Mouse (Mus musculus): ENCODE measurements at regions not wholly inside any gene's neighbourhood (a gene's known extent, or its start where the extent isn't known, plus 50 kb on each side); places are given as distances from the start of the nearest gene placed in this dataset.
A peak's percentile ranks its signal among the peaks of the same experiment; 100 is the strongest.

DNA sequence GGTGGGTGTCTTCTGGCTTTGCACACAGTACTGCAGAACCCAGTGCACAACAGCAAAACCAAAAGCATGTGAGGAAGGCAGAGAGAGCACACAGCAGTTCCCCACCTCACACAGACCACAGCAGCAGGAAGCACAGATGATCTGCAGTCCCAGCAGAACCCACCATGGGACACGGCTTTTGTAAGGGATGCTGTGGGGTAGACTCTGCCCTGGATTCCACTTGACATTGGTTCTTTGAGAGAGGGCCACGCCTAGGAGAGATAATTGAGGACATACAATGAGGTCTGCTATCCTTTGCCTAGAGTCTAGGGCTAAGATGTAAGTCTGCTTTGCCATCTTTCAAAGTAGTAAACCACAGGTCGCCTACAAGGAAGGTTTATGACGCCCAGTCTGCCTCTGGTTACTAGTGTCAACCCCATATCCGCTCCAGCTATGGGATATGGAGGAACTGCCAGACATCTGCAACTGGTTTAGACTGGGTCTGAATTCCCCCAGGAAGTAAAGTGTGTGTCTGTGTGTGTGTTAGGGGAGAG lies 89.3 kb upstream of the Tnfaip3 start:
- H3K9me3 ChIP-seq (replicated peaks; ENCODE audit: control insufficient read depth, low read length), result no peaks in the 10 kb centered on the region
- peak; percentile 76 for DNase-seq (ENCODE audit: low spot score)
- no peaks in the 10 kb centered on the region for H3K4me1 ChIP-seq (ENCODE audit: control insufficient read depth, insufficient read depth, low read length)
- 45% methylated on average over 5 of the region's 5 CpGs for WGBS
- H3K4me2 ChIP-seq (ENCODE audit: low read depth, low read length), result no peak overlapping the region
- no peak overlapping the region for H3K4me3 ChIP-seq (ENCODE audit: low read depth, low read length)
- H3K27me3 ChIP-seq (ENCODE audit: control insufficient read depth, insufficient read depth, low read length), result no peaks in the 10 kb centered on the region
- H3K27ac ChIP-seq (replicated peaks; ENCODE audit: low read depth, low read length), result peak overlapping the region; percentile 67
- no peak overlapping the region for H3K9ac ChIP-seq (replicated peaks; ENCODE audit: low read length)
- 0 out of 2 replicates have a peak, but pooled peaks have one; percentile 56 for ATAC-seq (replicated peaks; ENCODE audit: insufficient number of reproducible peaks, low FRiP score, low TSS enrichment, low read depth)
- no peaks in the 10 kb centered on the region for H3K36me3 ChIP-seq (replicated peaks; ENCODE audit: control insufficient read depth, insufficient read depth, low read depth, low read length)

DNA sequence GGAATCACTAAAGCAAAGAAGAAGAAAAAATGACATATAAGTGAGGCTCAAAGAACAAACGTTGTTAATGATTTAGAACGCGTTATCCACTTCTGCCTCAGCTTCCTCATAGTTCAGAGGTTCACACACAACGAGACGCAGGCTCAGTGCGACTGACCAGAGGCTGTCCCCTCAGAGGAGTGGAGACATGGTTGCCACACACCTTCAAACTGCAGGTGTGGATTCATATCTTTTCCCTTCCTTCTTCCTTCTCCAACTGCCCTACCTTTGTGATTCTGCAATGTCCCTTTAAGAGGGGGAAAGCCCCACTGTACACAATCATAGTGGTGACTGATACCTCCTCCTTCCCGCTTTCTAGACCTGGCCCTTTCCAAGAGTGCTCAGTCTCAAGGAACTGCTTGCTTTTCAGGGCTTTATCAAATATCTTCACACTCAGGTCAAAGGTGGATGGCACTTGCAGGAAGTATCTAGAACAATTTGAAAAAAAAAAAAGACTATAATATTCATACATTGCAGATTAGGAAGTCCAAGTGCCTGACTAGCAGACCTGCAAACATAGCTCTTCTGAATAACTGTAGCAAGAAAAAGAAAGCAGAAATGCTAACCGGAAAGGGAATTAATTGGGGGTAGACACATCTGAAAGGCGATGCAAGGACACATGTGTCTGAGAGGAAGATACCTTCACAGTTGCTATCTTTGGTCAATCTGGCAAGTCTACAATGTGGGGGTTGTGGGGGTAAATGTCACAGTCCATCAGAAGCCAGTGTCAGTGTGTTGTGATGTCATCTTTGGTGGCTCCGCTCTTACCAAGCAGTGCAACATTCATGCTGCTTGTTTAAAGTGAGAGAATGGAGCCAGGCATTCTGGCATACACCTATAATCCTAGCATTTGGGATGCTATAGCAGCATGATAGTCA lies 84.2 kb upstream of the Tnfaip3 start:
- Histone ChIP-seq H3K4me2 (ENCODE audit: low read depth, low read length) (no peak overlapping the region), H3K4me1 (ENCODE audit: control insufficient read depth, insufficient read depth, low read length) (no peaks in the 10 kb centered on the region), H3K9ac (replicated peaks; ENCODE audit: low read length) (no peak overlapping the region), H3K27ac (replicated peaks; ENCODE audit: low read depth, low read length) (no peak overlapping the region), H3K4me3 (ENCODE audit: low read depth, low read length) (no peak overlapping the region), H3K36me3 (replicated peaks; ENCODE audit: control insufficient read depth, insufficient read depth, low read depth, low read length) (no peaks in the 10 kb centered on the region), H3K27me3 (ENCODE audit: control insufficient read depth, insufficient read depth, low read length) (no peaks in the 10 kb centered on the region), H3K9me3 (replicated peaks; ENCODE audit: control insufficient read depth, low read length) (no peaks in the 10 kb centered on the region)
- no peak for ATAC-seq (replicated peaks; ENCODE audit: insufficient number of reproducible peaks, low FRiP score, low TSS enrichment, low read depth)
- 89% methylated on average over 10 of the region's 10 CpGs for WGBS
- DNase-seq (ENCODE audit: low spot score), result no peak

DNA sequence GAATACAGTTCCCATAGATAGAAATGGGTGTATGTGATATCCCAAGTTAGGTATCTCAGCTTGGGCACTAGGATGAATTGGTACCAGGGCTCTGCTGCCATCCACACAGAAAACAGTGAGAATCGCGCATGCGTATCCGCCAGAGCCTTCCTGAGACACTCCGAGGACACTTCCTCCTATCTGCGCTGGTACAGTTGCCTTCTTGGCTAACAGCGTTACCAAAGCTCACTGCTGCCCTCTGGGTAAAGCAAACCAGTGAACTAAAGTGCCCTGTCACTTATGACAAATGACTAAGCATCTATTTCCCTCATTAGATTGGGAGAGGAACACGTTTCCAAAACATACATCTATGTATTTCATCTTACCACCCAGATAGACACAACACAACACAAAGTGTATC lies 78.8 kb upstream of the Tnfaip3 start:
- H3K4me1 ChIP-seq (ENCODE audit: control insufficient read depth, insufficient read depth, low read length), result no peaks in the 10 kb centered on the region
- H3K27ac ChIP-seq (replicated peaks; ENCODE audit: low read depth, low read length), result no peak overlapping the region
- H3K9ac ChIP-seq (replicated peaks; ENCODE audit: low read length), result no peak overlapping the region
- ATAC-seq (replicated peaks; ENCODE audit: insufficient number of reproducible peaks, low FRiP score, low TSS enrichment, low read depth) (no peak), DNase-seq (ENCODE audit: low spot score) (no peak)
- H3K36me3 ChIP-seq (replicated peaks; ENCODE audit: control insufficient read depth, insufficient read depth, low read depth, low read length), result no peaks in the 10 kb centered on the region
- 52% methylated on average over 8 of the region's 8 CpGs for whole genome bisulfite sequencing
- H3K27me3 ChIP-seq (ENCODE audit: control insufficient read depth, insufficient read depth, low read length), result no peaks in the 10 kb centered on the region
- H3K4me2 ChIP-seq (ENCODE audit: low read depth, low read length), result no peak overlapping the region
- H3K9me3 ChIP-seq (replicated peaks; ENCODE audit: control insufficient read depth, low read length), result no peaks in the 10 kb centered on the region
- no peak overlapping the region for H3K4me3 ChIP-seq (ENCODE audit: low read depth, low read length)

DNA sequence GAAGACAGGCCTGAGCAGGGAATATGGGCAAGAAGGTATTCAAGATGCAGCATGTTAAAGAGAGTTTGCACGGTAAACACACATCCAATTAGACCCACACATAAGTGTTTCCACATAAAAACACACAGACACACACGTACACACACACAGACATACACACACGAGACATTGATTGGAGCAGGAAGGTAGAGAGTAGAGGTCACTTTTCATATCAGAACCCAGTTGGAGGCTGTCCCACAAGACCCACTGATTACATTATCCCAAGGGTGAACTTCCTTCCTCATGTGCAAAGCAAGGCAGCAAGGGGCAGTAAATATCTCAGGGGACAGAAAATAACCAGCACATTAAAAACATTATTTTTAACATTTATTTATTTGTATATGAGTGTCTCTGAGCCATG lies 78.2 kb upstream of the Tnfaip3 start:
- Histone ChIP-seq H3K9ac (replicated peaks; ENCODE audit: low read length) (no peak overlapping the region), H3K9me3 (replicated peaks; ENCODE audit: control insufficient read depth, low read length) (no peaks in the 10 kb centered on the region), H3K4me1 (ENCODE audit: control insufficient read depth, insufficient read depth, low read length) (no peaks in the 10 kb centered on the region), H3K36me3 (replicated peaks; ENCODE audit: control insufficient read depth, insufficient read depth, low read depth, low read length) (no peaks in the 10 kb centered on the region), H3K4me3 (ENCODE audit: low read depth, low read length) (no peak overlapping the region), H3K4me2 (ENCODE audit: low read depth, low read length) (no peak overlapping the region), H3K27me3 (ENCODE audit: control insufficient read depth, insufficient read depth, low read length) (no peaks in the 10 kb centered on the region), H3K27ac (replicated peaks; ENCODE audit: low read depth, low read length) (no peak overlapping the region)
- no peak for ATAC-seq (replicated peaks; ENCODE audit: insufficient number of reproducible peaks, low FRiP score, low TSS enrichment, low read depth)
- 83% methylated on average over 3 of the region's 3 CpGs for WGBS
- no peak for DNase-seq (ENCODE audit: low spot score)

DNA sequence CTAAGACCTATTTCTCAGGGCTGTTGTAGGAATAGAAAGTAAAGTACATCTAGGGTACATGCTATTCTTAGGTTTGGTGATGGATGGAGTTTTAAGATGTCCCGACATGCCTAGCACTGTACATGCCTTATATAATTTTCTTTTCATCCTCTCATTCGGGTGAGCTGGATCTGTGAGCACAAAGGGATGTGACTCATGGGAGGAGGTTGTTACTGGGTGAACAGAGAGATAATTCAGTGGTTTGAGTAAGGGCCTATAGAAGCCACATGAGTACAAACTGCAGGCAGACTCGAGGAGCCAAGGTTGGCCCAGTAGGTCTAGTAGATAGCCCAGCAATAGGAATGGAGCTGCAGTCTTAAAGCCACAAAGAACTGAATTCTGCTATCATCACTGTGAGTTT lies 76.5 kb upstream of the Tnfaip3 start:
- ATAC-seq (replicated peaks; ENCODE audit: insufficient number of reproducible peaks, low FRiP score, low TSS enrichment, low read depth) (no peak), DNase-seq (ENCODE audit: low spot score) (no peak)
- 85% methylated on average over 3 of the region's 3 CpGs for WGBS
- Histone ChIP-seq H3K4me2 (ENCODE audit: low read depth, low read length) (no peak overlapping the region), H3K4me1 (ENCODE audit: control insufficient read depth, insufficient read depth, low read length) (no peaks in the 10 kb centered on the region), H3K9ac (replicated peaks; ENCODE audit: low read length) (no peak overlapping the region), H3K9me3 (replicated peaks; ENCODE audit: control insufficient read depth, low read length) (no peaks in the 10 kb centered on the region), H3K27ac (replicated peaks; ENCODE audit: low read depth, low read length) (no peak overlapping the region), H3K36me3 (replicated peaks; ENCODE audit: control insufficient read depth, insufficient read depth, low read depth, low read length) (no peaks in the 10 kb centered on the region), H3K4me3 (ENCODE audit: low read depth, low read length) (no peak overlapping the region), H3K27me3 (ENCODE audit: control insufficient read depth, insufficient read depth, low read length) (no peaks in the 10 kb centered on the region)

DNA sequence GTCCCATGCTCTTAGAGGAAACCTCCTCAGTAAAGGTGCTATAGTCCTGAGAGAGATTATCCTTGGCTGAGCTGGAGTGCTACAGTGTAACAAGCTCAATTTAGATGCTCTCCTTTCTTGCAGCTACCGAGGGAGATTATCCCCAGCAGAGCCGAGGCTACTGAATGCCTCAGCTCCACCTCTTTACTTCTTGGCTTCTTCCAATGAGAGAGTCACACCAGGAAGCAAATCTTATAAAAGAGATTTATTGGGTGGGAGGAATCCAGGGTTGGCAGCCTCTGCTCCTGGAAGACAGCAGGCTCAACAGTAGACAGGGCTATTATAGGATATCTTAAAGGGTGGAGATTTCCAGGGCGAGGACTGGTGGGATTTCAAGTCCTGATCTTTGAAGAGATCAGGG lies 75.7 kb upstream of the Tnfaip3 start:
- Histone ChIP-seq H3K9me3 (replicated peaks; ENCODE audit: control insufficient read depth, low read length) (no peaks in the 10 kb centered on the region), H3K4me3 (ENCODE audit: low read depth, low read length) (no peak overlapping the region), H3K36me3 (replicated peaks; ENCODE audit: control insufficient read depth, insufficient read depth, low read depth, low read length) (no peaks in the 10 kb centered on the region), H3K27ac (replicated peaks; ENCODE audit: low read depth, low read length) (no peak overlapping the region), H3K4me1 (ENCODE audit: control insufficient read depth, insufficient read depth, low read length) (no peaks in the 10 kb centered on the region), H3K4me2 (ENCODE audit: low read depth, low read length) (no peak overlapping the region), H3K9ac (replicated peaks; ENCODE audit: low read length) (no peak overlapping the region), H3K27me3 (ENCODE audit: control insufficient read depth, insufficient read depth, low read length) (no peaks in the 10 kb centered on the region)
- ATAC-seq (replicated peaks; ENCODE audit: insufficient number of reproducible peaks, low FRiP score, low TSS enrichment, low read depth), result no peak
- no peak for DNase-seq (ENCODE audit: low spot score)
- WGBS, result 48% methylated on average over 3 of the region's 3 CpGs

DNA sequence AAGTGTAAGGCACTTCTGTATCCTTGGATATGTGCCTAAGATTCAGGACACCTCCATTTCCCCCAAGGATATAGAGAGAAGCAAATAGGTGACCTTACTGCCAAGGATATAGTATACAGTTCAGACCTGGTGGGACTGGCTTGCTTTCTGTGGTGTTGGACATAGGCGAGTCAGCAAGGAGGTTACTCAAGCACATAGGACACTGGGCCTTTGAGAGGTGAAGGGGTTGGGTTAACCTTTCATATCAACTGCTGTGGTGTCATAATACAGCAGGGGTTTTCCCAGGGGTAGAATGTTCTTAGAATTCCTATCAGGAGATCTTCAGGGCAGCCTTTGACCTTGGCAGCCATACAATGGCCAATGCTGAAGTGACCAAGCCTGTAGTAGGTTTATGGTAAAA lies 71.5 kb upstream of the Tnfaip3 start:
- Histone ChIP-seq H3K4me1 (ENCODE audit: control insufficient read depth, insufficient read depth, low read length) (no peaks in the 10 kb centered on the region), H3K4me2 (ENCODE audit: low read depth, low read length) (no peak overlapping the region), H3K27ac (replicated peaks; ENCODE audit: low read depth, low read length) (no peak overlapping the region), H3K9me3 (replicated peaks; ENCODE audit: control insufficient read depth, low read length) (no peaks in the 10 kb centered on the region), H3K27me3 (ENCODE audit: control insufficient read depth, insufficient read depth, low read length) (no peaks in the 10 kb centered on the region), H3K4me3 (ENCODE audit: low read depth, low read length) (no peak overlapping the region), H3K9ac (replicated peaks; ENCODE audit: low read length) (no peak overlapping the region), H3K36me3 (replicated peaks; ENCODE audit: control insufficient read depth, insufficient read depth, low read depth, low read length) (no peaks in the 10 kb centered on the region)
- ATAC-seq (replicated peaks; ENCODE audit: insufficient number of reproducible peaks, low FRiP score, low TSS enrichment, low read depth), result no peak
- no peak for DNase-seq (ENCODE audit: low spot score)
- WGBS, result 84% methylated on average over 1 of the region's 1 CpGs

DNA sequence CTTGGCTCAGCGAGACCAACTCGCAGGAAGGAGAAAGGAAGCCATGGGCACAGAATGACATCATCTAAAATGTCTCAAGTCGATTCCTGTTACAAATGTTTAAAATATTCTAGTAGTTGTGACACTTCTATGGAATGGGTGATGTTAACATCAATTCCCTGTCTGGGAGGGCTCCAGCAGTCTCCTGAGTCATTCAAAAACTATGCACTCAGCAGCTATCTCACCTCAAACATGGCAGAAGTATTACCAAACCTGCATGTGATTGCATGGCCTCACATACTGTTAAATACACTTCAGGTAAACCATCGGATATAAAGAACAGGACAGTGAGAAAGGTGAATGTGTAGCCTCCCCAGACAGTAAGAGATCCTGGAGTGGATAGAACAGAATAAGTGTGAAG lies 66.7 kb upstream of the Tnfaip3 start:
- Histone ChIP-seq H3K27me3 (ENCODE audit: control insufficient read depth, insufficient read depth, low read length) (no peaks in the 10 kb centered on the region), H3K9me3 (replicated peaks; ENCODE audit: control insufficient read depth, low read length) (no peaks in the 10 kb centered on the region), H3K4me1 (ENCODE audit: control insufficient read depth, insufficient read depth, low read length) (no peaks in the 10 kb centered on the region), H3K4me3 (ENCODE audit: low read depth, low read length) (no peak overlapping the region), H3K27ac (replicated peaks; ENCODE audit: low read depth, low read length) (no peak overlapping the region), H3K9ac (replicated peaks; ENCODE audit: low read length) (no peak overlapping the region), H3K36me3 (replicated peaks; ENCODE audit: control insufficient read depth, insufficient read depth, low read depth, low read length) (no peaks in the 10 kb centered on the region), H3K4me2 (ENCODE audit: low read depth, low read length) (no peak overlapping the region)
- WGBS, result 79% methylated on average over 4 of the region's 4 CpGs
- DNase-seq (ENCODE audit: low spot score), result no peak
- ATAC-seq (replicated peaks; ENCODE audit: insufficient number of reproducible peaks, low FRiP score, low TSS enrichment, low read depth), result no peak
